Mouse (Mus musculus) megakaryocyte, embryonic 14.5 days (primary cell): Measurements from ENCODE around the gene Rabep2. TPM values are rescaled to one million over a fixed set of nuclear protein-coding genes. Genes with fewer than 3 reads are reported as not detected.
"Not testable (repeated sequence)": the region's sequence is repeated elsewhere in the genome, so short reads cannot be mapped to it uniquely, and the experiment has no call there.

ENCODE experiments used
- H3K27me3 ChIP-seq: replicated peaks from 2 replicates; pipeline ENCODE3; 2012; ENCODE audit warnings: inconsistent platforms
- H3K36me3 ChIP-seq: replicated peaks from 2 replicates; pipeline ENCODE3; 2012; ENCODE audit warnings: low read length, inconsistent platforms, mixed read lengths
- H3K4me1 ChIP-seq: 2 replicates; pipeline ENCODE4 v1.6.1; 2012; ENCODE audit warnings: inconsistent platforms
- H3K4me3 ChIP-seq: replicated peaks from 2 replicates; pipeline ENCODE3; 2012; ENCODE audit warnings: moderate library complexity, mild to moderate bottlenecking, inconsistent platforms
- H3K9me3 ChIP-seq: 2 replicates; pipeline ENCODE4 v1.6.1; 2012; ENCODE audit warnings: inconsistent platforms
- FLI1 ChIP-seq: IDR thresholded peaks from 2 replicates; pipeline ENCODE4 v1.6.1; 2012; ENCODE audit warnings: low read length, inconsistent platforms, mixed read lengths
- GATA1 ChIP-seq: IDR thresholded peaks from 3 replicates; pipeline ENCODE4 v1.6.1; 2012; ENCODE audit warnings: mixed read lengths, low read length, inconsistent platforms, borderline replicate concordance
- polyA plus RNA-seq: library from polyadenylated mRNA; stranded (reverse); fragments of >175 nt; gene quantifications from 2 replicates; pipeline ENCODE4 v1.2.3, GENCODE M21; 2012; ENCODE audit warnings: low replicate concordance; ENCODE audit not compliant: insufficient read depth

The Rabep2 gene
- polyA plus RNA-seq, 1 experiment = 97.9 TPM

DNA sequence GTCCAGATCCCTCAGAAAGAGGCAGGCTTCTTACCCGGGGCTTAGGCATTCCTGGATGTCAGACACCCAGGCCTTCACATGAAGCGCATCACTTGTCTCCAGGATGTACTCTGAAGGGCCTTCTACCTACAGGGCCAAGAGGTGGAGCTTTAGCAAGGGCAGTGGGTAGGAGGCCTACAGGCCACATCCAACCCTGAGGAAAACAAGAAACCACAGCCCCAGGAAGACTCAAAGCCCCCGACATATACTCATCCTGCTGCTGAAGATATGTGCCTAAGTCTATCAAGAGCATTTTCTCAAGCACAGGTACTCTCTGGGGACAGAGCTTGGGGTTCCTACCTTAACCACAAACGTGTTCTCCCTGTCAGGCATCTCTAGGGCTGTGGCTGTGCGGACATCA lies 42.8 kb downstream of the Rabep2 start:
- Histone ChIP-seq H3K4me3 (peak overlapping the region; percentile 98), H3K27me3 (no peaks in the 10 kb centered on the region), H3K36me3 (peaks cover 73% of the 10 kb centered on the region), H3K4me1 (peaks cover 92% of the 10 kb centered on the region), H3K9me3 (no peaks in the 10 kb centered on the region)
- TF ChIP-seq GATA1 (no peak), FLI1 (no peak)

DNA sequence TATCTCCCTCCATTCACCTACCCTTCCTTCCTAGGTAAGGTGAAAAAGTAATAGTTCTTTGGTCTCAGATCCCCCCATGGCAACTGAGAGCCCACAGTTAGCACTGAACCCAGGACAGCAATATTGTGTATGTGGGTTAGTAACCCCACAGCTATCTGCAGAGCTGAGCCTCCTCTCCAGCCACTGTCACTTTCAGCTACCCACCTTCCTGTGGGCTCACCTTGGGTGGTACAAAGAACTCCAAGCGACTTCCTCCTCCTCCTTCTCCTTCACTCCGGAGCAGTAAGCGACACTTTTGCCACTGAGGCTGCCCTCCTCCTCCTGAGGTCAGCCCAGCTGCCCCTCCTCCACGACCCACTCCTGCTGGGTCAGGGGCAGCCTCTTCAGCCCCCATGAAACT lies 43.3 kb downstream of the Rabep2 start:
- H3K4me1 ChIP-seq = peaks cover 91% of the 10 kb centered on the region

GRCm38 (mm10) chr7:126472306-126472705 lies 43.7 kb downstream of the Rabep2 start:
- H3K27me3 ChIP-seq = no peaks in the 10 kb centered on the region
- H3K9me3 ChIP-seq = no peaks in the 10 kb centered on the region
- H3K4me1 ChIP-seq = peaks cover 87% of the 10 kb centered on the region
- peak overlapping the region; percentile 98 for H3K4me3 ChIP-seq
- no peak for TF ChIP-seq FLI1
- TF ChIP-seq GATA1 = no peak
- peaks cover 63% of the 10 kb centered on the region for H3K36me3 ChIP-seq

More for the DNA sequence above, 43.3 kb downstream of the Rabep2 start:
- H3K36me3 ChIP-seq = peaks cover 68% of the 10 kb centered on the region
- H3K27me3 ChIP-seq = no peaks in the 10 kb centered on the region
- peak overlapping the region; percentile 98 for H3K4me3 ChIP-seq
- no peaks in the 10 kb centered on the region for H3K9me3 ChIP-seq
- TF ChIP-seq FLI1 = no peak
- TF ChIP-seq GATA1 = no peak

GRCm38 (mm10) chr7:126472713-126473112 lies 44.2 kb downstream of the Rabep2 start:
- Histone ChIP-seq H3K4me1 (peaks cover 83% of the 10 kb centered on the region), H3K27me3 (no peaks in the 10 kb centered on the region), H3K4me3 (peak overlapping the region; percentile 98), H3K9me3 (no peaks in the 10 kb centered on the region), H3K36me3 (peaks cover 59% of the 10 kb centered on the region)
- no peak for TF ChIP-seq FLI1
- no peak for TF ChIP-seq GATA1

DNA sequence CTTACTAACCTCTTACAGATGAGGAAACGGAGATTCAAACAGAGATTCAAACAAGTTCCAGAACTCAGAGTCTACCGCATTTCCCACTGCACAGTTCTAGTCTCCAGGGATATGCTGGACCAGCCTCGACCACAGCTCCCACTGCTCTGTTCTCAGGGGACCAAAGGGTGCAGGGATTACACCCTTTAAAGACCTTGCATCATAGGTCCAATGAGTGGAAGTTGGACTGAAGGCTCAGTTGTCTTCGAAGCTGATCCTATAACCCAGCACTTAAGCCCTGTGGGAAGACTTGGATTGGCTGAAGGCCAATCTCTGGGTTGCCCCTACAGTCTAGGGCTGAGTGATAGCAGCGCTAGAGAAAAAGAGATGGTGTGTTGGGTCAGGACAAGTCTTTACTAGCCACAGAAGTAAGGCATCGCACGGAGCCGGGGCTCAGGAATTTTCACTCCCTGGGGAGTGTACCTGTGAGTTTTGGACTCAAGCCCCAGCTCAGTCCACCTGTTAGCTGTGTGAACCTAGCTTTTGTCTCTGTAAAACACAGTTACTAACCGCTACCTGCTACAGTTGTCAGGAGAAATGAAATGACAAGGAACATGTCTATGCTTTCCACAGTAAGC lies 45.0 kb downstream of the Rabep2 start:
- no peaks in the 10 kb centered on the region for H3K27me3 ChIP-seq
- no peaks in the 10 kb centered on the region for H3K9me3 ChIP-seq
- peaks cover 51% of the 10 kb centered on the region for H3K36me3 ChIP-seq
- peak overlapping the region; percentile 98 for H3K4me3 ChIP-seq
- H3K4me1 ChIP-seq = peaks cover 81% of the 10 kb centered on the region
- TF ChIP-seq FLI1 = no peak
- TF ChIP-seq GATA1 = no peak

GRCm38 (mm10) chr7:126474486-126474955 lies 46.0 kb downstream of the Rabep2 start:
- Histone ChIP-seq H3K36me3 (peaks cover 41% of the 10 kb centered on the region), H3K9me3 (no peaks in the 10 kb centered on the region), H3K4me3 (peak overlapping the region; percentile 98), H3K27me3 (no peaks in the 10 kb centered on the region), H3K4me1 (peaks cover 73% of the 10 kb centered on the region)
- TF ChIP-seq GATA1 = no peak
- no peak for TF ChIP-seq FLI1

DNA sequence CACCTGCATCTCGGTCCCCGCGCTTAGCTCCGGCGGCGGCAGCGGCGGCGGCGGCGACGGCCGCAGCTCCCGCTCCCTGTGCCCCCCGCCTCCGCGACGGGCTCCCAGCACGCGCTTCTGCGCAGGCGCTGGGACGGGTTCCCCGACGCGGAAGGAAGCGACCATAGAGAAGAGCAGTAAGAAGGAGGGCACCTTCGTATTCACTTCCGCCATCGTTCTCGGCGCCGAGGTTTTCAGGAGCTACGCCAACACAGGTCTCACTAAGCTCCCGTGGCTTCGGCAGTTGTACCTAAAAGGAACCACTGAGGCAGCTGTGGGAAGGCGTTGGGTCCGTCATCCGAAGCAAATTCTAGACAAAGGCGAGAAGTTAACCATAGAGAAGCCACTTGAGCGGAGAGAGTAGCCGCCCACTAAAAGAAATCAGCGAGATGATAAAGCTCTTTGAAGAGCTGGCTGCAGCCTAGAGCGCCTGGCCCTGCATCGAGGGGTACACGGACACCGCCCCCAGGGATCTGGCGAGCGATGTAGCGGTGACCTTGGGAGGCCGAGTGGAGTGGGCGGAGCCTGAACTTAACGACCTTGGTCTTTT lies 46.5 kb downstream of the Rabep2 start, which contains the start of gene Sh2b1:
Gene Sh2b1, minus strand, starts transcription at position 432 of the 589 bp plus-strand sequence.
- TF ChIP-seq FLI1 (no peak), GATA1 (no peak)
- peak within 1 kb of the TSS; percentile 98 for H3K4me3 ChIP-seq
- no peaks in the 10 kb centered on the region for H3K27me3 ChIP-seq
- peaks cover 68% of the 10 kb centered on the region for H3K4me1 ChIP-seq
- H3K9me3 ChIP-seq = no peaks in the 10 kb centered on the region
- peaks cover 36% of the 10 kb centered on the region for H3K36me3 ChIP-seq

GRCm38 (mm10) chr7:126481699-126482098 lies 53.1 kb downstream of the Rabep2 start:
- Histone ChIP-seq H3K36me3 (no peaks in the 10 kb centered on the region), H3K4me1 (peaks cover 23% of the 10 kb centered on the region), H3K4me3 (peak overlapping the region; percentile 88), H3K27me3 (no peaks in the 10 kb centered on the region), H3K9me3 (no peaks in the 10 kb centered on the region)
- TF ChIP-seq GATA1 = no peak
- TF ChIP-seq FLI1 = no peak

DNA sequence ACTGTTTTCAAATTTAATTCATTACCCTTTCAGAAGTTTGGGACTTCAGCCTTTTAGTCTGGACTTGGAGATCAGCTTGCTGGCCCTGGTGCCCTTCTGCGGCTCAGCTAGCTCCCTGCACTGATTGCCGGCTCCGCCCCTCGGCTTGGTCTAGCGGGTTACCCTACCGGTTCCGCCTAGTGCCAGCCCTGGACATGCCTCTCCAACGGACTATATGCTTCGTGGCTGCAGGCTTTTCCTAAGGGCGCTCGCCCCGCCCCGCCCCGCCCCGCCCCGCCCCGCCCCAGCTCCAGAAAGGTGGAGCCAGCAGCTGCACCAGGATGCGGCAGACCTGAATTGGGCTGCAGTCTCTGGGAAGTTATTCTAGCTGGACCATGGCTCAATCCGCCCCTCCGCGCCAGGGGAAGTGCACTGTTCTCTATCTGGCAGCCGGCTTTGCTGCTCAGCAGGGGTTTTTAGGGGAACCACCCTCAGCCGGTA lies 53.9 kb downstream of the Rabep2 start:
- Histone ChIP-seq H3K36me3 (no peaks in the 10 kb centered on the region), H3K9me3 (no peaks in the 10 kb centered on the region), H3K27me3 (no peaks in the 10 kb centered on the region), H3K4me1 (peaks cover 20% of the 10 kb centered on the region), H3K4me3 (peak overlapping the region; percentile 88)
- TF ChIP-seq FLI1 (no peak), GATA1 (no peak)

- peak; percentile 81; the same call in 1 of the 2 replicates for TF ChIP-seq FLI1
- no peak for TF ChIP-seq GATA1
- H3K4me1 ChIP-seq = peaks cover 57% of the 10 kb centered on the region
Observed at GRCm38 (mm10) chr7:126487052-126487483, 58.5 kb downstream of the Rabep2 start, which contains the start of gene Tufm. Gene Tufm, plus strand, starts transcription at chr7:126487361.

DNA sequence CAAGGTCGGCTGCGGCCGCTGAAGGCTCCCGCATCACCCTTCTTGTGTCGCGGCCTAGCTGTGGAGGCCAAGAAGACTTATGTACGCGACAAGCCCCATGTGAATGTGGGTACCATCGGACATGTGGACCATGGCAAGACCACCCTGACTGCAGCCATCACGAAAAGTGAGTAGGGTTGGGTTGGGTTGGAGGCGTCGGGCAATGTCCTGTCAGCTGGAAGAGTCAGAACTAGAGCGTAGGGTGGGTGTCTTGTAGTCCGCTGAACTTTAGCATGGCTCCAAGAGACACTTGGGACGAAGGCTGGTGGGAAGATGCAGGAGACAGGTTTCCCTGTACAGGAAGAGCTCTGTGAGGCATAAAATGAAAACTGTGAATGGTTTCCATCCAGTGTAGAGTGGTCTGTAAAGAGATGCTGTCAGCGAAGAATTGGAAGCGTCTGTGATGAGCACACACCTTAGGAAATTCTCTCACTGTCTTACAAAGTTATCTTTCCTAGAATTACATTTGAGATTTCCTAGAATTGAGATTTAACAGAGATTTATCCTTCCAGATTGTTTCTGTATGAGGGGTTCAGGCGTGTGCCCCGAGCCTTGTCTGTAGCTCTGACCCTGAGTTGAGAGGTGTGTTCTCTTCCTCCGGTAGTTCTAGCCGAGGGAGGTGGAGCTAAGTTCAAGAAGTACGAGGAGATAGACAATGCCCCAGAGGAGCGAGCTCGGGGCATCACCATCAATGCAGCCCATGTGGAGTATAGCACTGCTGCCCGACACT lies 59.2 kb downstream of the Rabep2 start:
- not testable (repeated sequence) for H3K27me3 ChIP-seq, H3K9me3 ChIP-seq
- Histone ChIP-seq H3K4me1 (peaks cover 57% of the 10 kb centered on the region), H3K36me3 (peaks cover 43% of the 10 kb centered on the region), H3K4me3 (peak overlapping the region; percentile 99)

More at GRCm38 (mm10) chr7:126487052-126487483, 58.5 kb downstream of the Rabep2 start, which contains the start of gene Tufm:
- H3K36me3 ChIP-seq = peaks cover 36% of the 10 kb centered on the region
- no peaks in the 10 kb centered on the region for H3K27me3 ChIP-seq
- H3K4me3 ChIP-seq = peak within 1 kb of the TSS; percentile 99
- no peaks in the 10 kb centered on the region for H3K9me3 ChIP-seq
